Mouse (Mus musculus) retina, postnatal 1 day (tissue): Measurements from ENCODE around the gene Pdx1.

ENCODE experiments used
- DNase-seq: peaks from one replicate; pipeline ENCODE4 v3.0.0-alpha.2; 2012

The Pdx1 gene

GRCm38 (mm10) chr5:147312830-147313685 is 43.3 kb downstream of the Pdx1 start:
- no peak for DNase-seq

GRCm38 (mm10) chr5:147314646-147315431 is 45.1 kb downstream of the Pdx1 start:
- DNase-seq = peak; percentile 53

GRCm38 (mm10) chr5:147315432-147316075 is 45.8 kb downstream of the Pdx1 start:
- DNase-seq = no peak

GRCm38 (mm10) chr5:147317321-147317720 is 47.6 kb downstream of the Pdx1 start:
- DNase-seq = no peak

- no peak for DNase-seq
Measured at GRCm38 (mm10) chr5:147317991-147318390, 48.2 kb downstream of the Pdx1 start.

GRCm38 (mm10) chr5:147319653-147320052 is 49.9 kb downstream of the Pdx1 start:
- peak; percentile 83 for DNase-seq

GRCm38 (mm10) chr5:147322183-147322582 is 52.4 kb downstream of the Pdx1 start, which contains the start of gene Urad:
Gene Urad (minus strand): TSS chr5:147322440.
- DNase-seq = no peak

GRCm38 (mm10) chr5:147323237-147323917 is 53.6 kb downstream of the Pdx1 start:
- peak; percentile 74 for DNase-seq
